Mouse (Mus musculus): ENCODE measurements around the gene Smoc2.

The Smoc2 gene

GRCm38 (mm10) chr17:14426481-14426880 lies 147.2 kb downstream of the Smoc2 start:
- DNase-seq, result no peak

GRCm38 (mm10) chr17:14434717-14435116 lies 155.4 kb downstream of the Smoc2 start:
- no peak for DNase-seq

- DNase-seq, result no peak
Measured at GRCm38 (mm10) chr17:14445611-14446010, 166.3 kb downstream of the Smoc2 start.

GRCm38 (mm10) chr17:14447275-14447674 lies 168.0 kb downstream of the Smoc2 start:
- DNase-seq, result no peak

Data from liver (tissue).